9 mouse cellular contexts compared by ENCODE assay signal in the genomic region with DNA sequence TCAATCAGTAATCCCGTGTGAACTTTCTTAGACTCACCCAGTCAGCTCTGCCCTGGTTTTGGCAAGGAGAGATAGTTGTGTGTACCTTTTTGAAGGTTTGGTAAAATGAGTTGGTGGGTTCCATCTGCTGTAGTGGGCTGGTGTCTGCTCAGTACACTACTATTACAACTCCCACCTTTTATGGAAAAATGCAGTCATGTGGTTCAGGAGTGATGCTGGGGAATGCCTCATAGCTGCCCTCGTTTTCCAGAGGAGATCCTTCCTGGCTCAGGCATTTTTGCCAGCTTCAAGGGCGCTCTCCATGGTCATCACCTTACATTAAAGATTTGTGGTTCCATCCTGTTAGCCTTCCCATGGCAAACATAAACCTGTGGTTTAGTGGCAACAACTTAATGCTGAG. TPM values are rescaled to one million over a fixed set of nuclear protein-coding genes. Genes with fewer than 3 reads are reported as not detected.
A peak's percentile ranks its signal among the peaks of the same experiment; 100 is the strongest.
DNase-seq lines count a peak whose midpoint lies in the region; ATAC-seq lines count a peak whose summit lies in the region.
"Had no signal": no experiment of that assay in that cellular context is flagged by ENCODE, and none has a peak within 500 bp of the region (broad histone marks: within the 10 kb centered on the region; RNA-seq: fewer than 3 reads in every experiment).

No protein-coding gene starts in this region.

- no peak overlapping the region for H3K4me3 ChIP-seq in heart, embryonic 16.5 days (ENCODE audit: low read length)
- H3K4me3 ChIP-seq in embryonic facial prominence, embryonic 11.5 days (ENCODE audit: low read depth, low read length): no peak overlapping the region
- H3K4me3 ChIP-seq in hindbrain, embryonic 14.5 days (replicated peaks; ENCODE audit: low read length): peak overlapping the region; percentile 97; the same call in 1 of the 2 replicates
- H3K4me3 ChIP-seq in midbrain, embryonic 10.5 days: peak overlapping the region; percentile 96

- H3K4me2 ChIP-seq in heart, embryonic 16.5 days (ENCODE audit: low read depth, low read length): peak overlapping the region; percentile 98
- peak overlapping the region; percentile 16; the same call in 1 of the 2 replicates for H3K4me2 ChIP-seq in embryonic facial prominence, embryonic 11.5 days (ENCODE audit: low read depth, low read length)
- peak overlapping the region; percentile 92 for H3K4me2 ChIP-seq in hindbrain, embryonic 14.5 days (replicated peaks)

- no peak overlapping the region for H3K9ac ChIP-seq in heart, embryonic 16.5 days (ENCODE audit: low read length)
- H3K9ac ChIP-seq in embryonic facial prominence, embryonic 11.5 days (replicated peaks; ENCODE audit: low read length): peak overlapping the region; percentile 13; the same call in 1 of the 2 replicates
- peak overlapping the region; percentile 85; the same call in 1 of the 2 replicates for H3K9ac ChIP-seq in hindbrain, embryonic 14.5 days

- peaks cover 30% of the 10 kb centered on the region for H3K4me1 ChIP-seq in heart, embryonic 16.5 days (ENCODE audit: control insufficient read depth, insufficient read depth, low read length)
- H3K4me1 ChIP-seq in embryonic facial prominence, embryonic 11.5 days (ENCODE audit: control insufficient read depth, insufficient read depth, low read length): peaks cover 4% of the 10 kb centered on the region; the same call in 1 of the 2 replicates
- peaks cover 29% of the 10 kb centered on the region for H3K4me1 ChIP-seq in hindbrain, embryonic 14.5 days (replicated peaks; ENCODE audit: control insufficient read depth, insufficient read depth, low read length)
- H3K4me1 ChIP-seq in midbrain, embryonic 10.5 days: peaks cover 65% of the 10 kb centered on the region

- intact Hi-C loops in heart, postnatal 10 days (cut with DNase I): loop anchor here (2.0 kb wide), 2 partner anchors 17 to 43 kb away; no protein-coding TSS in a partner anchor
- intact Hi-C loops in gastrocnemius, postnatal 14 days (cut with DNase I; ENCODE audit: low total_unique reads): no loop called here

- H3K27ac ChIP-seq in heart, embryonic 16.5 days (ENCODE audit: low read length): no peak overlapping the region
- no peak overlapping the region for H3K27ac ChIP-seq in embryonic facial prominence, embryonic 11.5 days (replicated peaks; ENCODE audit: low read depth, low read length)
- H3K27ac ChIP-seq in hindbrain, embryonic 14.5 days: no peak overlapping the region
- no peak overlapping the region for H3K27ac ChIP-seq in midbrain, embryonic 10.5 days (replicated peaks)

- WGBS in heart, embryonic 16.5 days: 43% methylated on average over 3 of the region's 3 CpGs
- WGBS in embryonic facial prominence, embryonic 11.5 days: 48% methylated on average over 3 of the region's 3 CpGs
- WGBS in hindbrain, embryonic 14.5 days: 60% methylated on average over 3 of the region's 3 CpGs
- WGBS in midbrain, embryonic 10.5 days: 47% methylated on average over 3 of the region's 3 CpGs

- no peaks in the 10 kb centered on the region for H3K36me3 ChIP-seq in heart, embryonic 16.5 days (ENCODE audit: control insufficient read depth, insufficient read depth)
- no peaks in the 10 kb centered on the region for H3K36me3 ChIP-seq in embryonic facial prominence, embryonic 11.5 days (replicated peaks; ENCODE audit: control insufficient read depth, insufficient read depth, low read depth, low read length)
- no peaks in the 10 kb centered on the region for H3K36me3 ChIP-seq in hindbrain, embryonic 14.5 days (replicated peaks; ENCODE audit: control insufficient read depth, insufficient read depth)
- peaks cover 27% of the 10 kb centered on the region for H3K36me3 ChIP-seq in midbrain, embryonic 10.5 days

- ATAC-seq in heart, embryonic 16.5 days (replicated peaks; ENCODE audit: extremely low read depth, insufficient read depth, low FRiP score): no peak
- no peak for ATAC-seq in embryonic facial prominence, embryonic 11.5 days (replicated peaks; ENCODE audit: insufficient number of reproducible peaks, low FRiP score, low TSS enrichment, low read depth)
- no peak for ATAC-seq in hindbrain, embryonic 14.5 days (ENCODE audit: low FRiP score)
- ATAC-seq in cerebellum, adult (ENCODE audit: insufficient number of reproducible peaks, low FRiP score, low TSS enrichment): no peak

- H3K27me3 ChIP-seq in heart, embryonic 16.5 days (ENCODE audit: control insufficient read depth, insufficient read depth, low read length): no peaks in the 10 kb centered on the region
- no peaks in the 10 kb centered on the region for H3K27me3 ChIP-seq in embryonic facial prominence, embryonic 11.5 days (ENCODE audit: control insufficient read depth, insufficient read depth, low read length)
- no peaks in the 10 kb centered on the region for H3K27me3 ChIP-seq in hindbrain, embryonic 14.5 days (ENCODE audit: control insufficient read depth, insufficient read depth, low read length)
- H3K27me3 ChIP-seq in midbrain, embryonic 10.5 days (ENCODE audit: low read depth, poor library complexity, severe bottlenecking): no peaks in the 10 kb centered on the region

- DNase-seq in heart, postnatal 10 days: no peak
- no peak for DNase-seq in embryonic facial prominence, embryonic 11.5 days (ENCODE audit: low spot score)
- DNase-seq in hindbrain, embryonic 14.5 days (ENCODE audit: low spot score): no peak
- DNase-seq in midbrain, embryonic 10.5 days (ENCODE audit: low spot score): no peak
- DNase-seq in thymus, postnatal 14 days: no peak
- no peak for DNase-seq in gastrocnemius, postnatal 14 days
- DNase-seq: gastrocnemius, postnatal 10 days had no signal

- H3K9me3 ChIP-seq in heart, embryonic 16.5 days (replicated peaks; ENCODE audit: control insufficient read depth, low read length): no peaks in the 10 kb centered on the region
- no peaks in the 10 kb centered on the region for H3K9me3 ChIP-seq in embryonic facial prominence, embryonic 11.5 days (replicated peaks; ENCODE audit: control insufficient read depth, low read length)
- H3K9me3 ChIP-seq in hindbrain, embryonic 14.5 days (ENCODE audit: control insufficient read depth, low read length): no peaks in the 10 kb centered on the region
- H3K9me3 ChIP-seq in midbrain, embryonic 10.5 days (replicated peaks): no peaks in the 10 kb centered on the region

RNA-seq across cellular contexts. Expression of a gene that starts 2.6 kb away (rescaled TPM):
- polyA plus RNA-seq in heart, embryonic 16.5 days (2015; fragmentation: Nextera tagmentation; extraction: Ambion mirVana): 5.5 and 6.3 TPM in 2 replicates
- total RNA-seq in heart, postnatal 10 days (2021): 10 to 100 TPM; 15.7 to 19.4 TPM
- 10.0 and 12.0 TPM in 2 replicates for polyA plus RNA-seq in embryonic facial prominence, embryonic 11.5 days (2014; fragmentation: Nextera tagmentation; extraction: Ambion mirVana)
- 17.1 and 18.7 TPM in 2 replicates for polyA plus RNA-seq in hindbrain, embryonic 14.5 days (2014; fragmentation: Nextera tagmentation; extraction: Ambion mirVana)
- polyA plus RNA-seq in midbrain, embryonic 10.5 days (2016; fragmentation: Nextera tagmentation; extraction: Ambion mirVana): 8.2 and 9.5 TPM in 2 replicates
- 10 to 100 TPM; 10.1 to 11.2 TPM for total RNA-seq in gastrocnemius, postnatal 14 days (2021)

Comparison
In these comparisons a context has a peak if more than half of its experiments do, and no peak if none do; other contexts are left out.
1. H3K4me2 ChIP-seq: peak in every context shown above with its lines; median percentile 98 in heart, embryonic 16.5 days; 92 in hindbrain, embryonic 14.5 days; 16 in embryonic facial prominence, embryonic 11.5 days.
2. H3K4me3 ChIP-seq: peak in hindbrain, embryonic 14.5 days (single experiment) and midbrain, embryonic 10.5 days (single experiment); none in heart, embryonic 16.5 days (single experiment) and embryonic facial prominence, embryonic 11.5 days (single experiment).